Mouse (Mus musculus) spleen, adult 2 months (tissue): ENCODE results near the gene Kcnk15. TPM values are rescaled to one million over a fixed set of nuclear protein-coding genes. Genes with fewer than 3 reads are reported as not detected.

Experiments
- DNase-seq, 2 experiments: peaks; one replicate each; pipeline versions ENCODE4 v3.0.0 to v3.0.0-alpha.2; 2012 to 2021; ENCODE audit warnings: low spot score in 2 of 2, low read depth in 1 of 2
- H3K27ac ChIP-seq: fragments of 200-500 bp; 2 replicates; pipeline ENCODE4 v1.5.1; 2012; ENCODE audit warnings: low read length, inconsistent platforms; ENCODE audit not compliant: insufficient read depth
- H3K27me3 ChIP-seq: fragments of 200-500 bp; 2 replicates; pipeline ENCODE4 v1.6.1; 2012; ENCODE audit warnings: mild to moderate bottlenecking, moderate library complexity, low read length, inconsistent platforms; ENCODE audit not compliant: control insufficient read depth, insufficient read depth
- H3K36me3 ChIP-seq: fragments of 200-500 bp; 2 replicates; pipeline ENCODE4 v1.6.1; 2012; ENCODE audit warnings: mild to moderate bottlenecking, low read length, inconsistent platforms; ENCODE audit not compliant: control insufficient read depth, insufficient read depth
- H3K4me1 ChIP-seq: fragments of 200-500 bp; 2 replicates; pipeline ENCODE4 v1.6.1; 2011; ENCODE audit warnings: inconsistent platforms; ENCODE audit not compliant: control insufficient read depth, insufficient read depth, insufficient read length
- H3K4me3 ChIP-seq: fragments of 200-500 bp; 2 replicates; pipeline ENCODE4 v1.5.1; 2011; ENCODE audit warnings: mild to moderate bottlenecking, inconsistent platforms; ENCODE audit not compliant: insufficient read depth, insufficient read length; ENCODE audit errors: extremely low read depth
- CTCF ChIP-seq: fragments of 200-500 bp; IDR thresholded peaks from 2 replicates; pipeline ENCODE4 v1.5.1; 2011; ENCODE audit warnings: mild to moderate bottlenecking, inconsistent platforms; ENCODE audit not compliant: insufficient read depth, insufficient read length, insufficient replicate concordance; ENCODE audit errors: extremely low read depth
- POLR2A ChIP-seq: fragments of 200-500 bp; IDR thresholded peaks from 2 replicates; pipeline ENCODE4 v1.6.1; 2011; ENCODE audit warnings: low read depth, low read length, inconsistent platforms
- WGBS: fragments of 180-500 bp; shearing (Covaris S2); methylation state at CpG from one replicate; pipeline ENCODE4 v1.1.7; 2018; 5-methylcytosine and 5-hydroxymethylcytosine counted together
- polyA plus RNA-seq: library from polyadenylated mRNA; depleted of rRNA; stranded (reverse); fragments of >200 nt; gene quantifications from 2 replicates; pipeline ENCODE4 v1.2.3, GENCODE M21; 2012; rRNA removed

Gene Kcnk15
- polyA plus RNA-seq, 1 experiment, result not detected

- no peak for DNase-seq
- H3K27ac ChIP-seq, result no peak overlapping the region
- H3K4me3 ChIP-seq, result no peak overlapping the region
- H3K27me3 ChIP-seq, result no peaks in the 10 kb centered on the region
- H3K36me3 ChIP-seq, result no peaks in the 10 kb centered on the region
- no peaks in the 10 kb centered on the region for H3K4me1 ChIP-seq
- TF ChIP-seq CTCF, result no peak
- no peak for TF ChIP-seq POLR2A
- 92% methylated on average over 7 of the region's 7 CpGs for WGBS
These were observed 47.6 kb downstream of the Kcnk15 start for GRCm38 (mm10) chr2:163901043-163901442.

DNA sequence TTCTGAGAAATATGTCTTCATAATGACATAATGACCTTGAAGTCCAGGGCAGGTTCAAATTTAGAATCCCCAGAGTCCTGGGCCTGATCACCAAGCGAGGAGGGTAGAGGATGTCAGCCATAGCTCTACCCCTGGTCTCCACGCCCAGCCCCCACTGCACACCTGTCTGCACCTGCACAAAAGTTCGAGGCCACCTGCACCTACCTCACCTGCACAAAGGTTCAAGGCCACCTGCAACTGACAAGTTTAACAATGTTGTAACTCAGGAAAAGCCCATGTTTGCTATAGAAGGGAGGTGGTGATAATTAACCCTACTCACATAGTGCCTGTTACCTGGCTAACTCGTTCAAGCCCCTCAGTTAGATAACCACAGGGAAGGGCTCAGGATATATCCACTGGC lies 49.0 kb downstream of the Kcnk15 start:
- H3K4me3 ChIP-seq, result no peak overlapping the region
- H3K36me3 ChIP-seq, result no peaks in the 10 kb centered on the region
- H3K27ac ChIP-seq, result no peak overlapping the region
- WGBS, result 77% methylated on average over 4 of the region's 4 CpGs
- H3K4me1 ChIP-seq, result no peaks in the 10 kb centered on the region
- H3K27me3 ChIP-seq, result no peaks in the 10 kb centered on the region
- DNase-seq, result no peak
- TF ChIP-seq POLR2A (no peak), CTCF (no peak)

- WGBS, result 77% methylated on average over 11 of the region's 11 CpGs
- H3K27ac ChIP-seq, result no peak overlapping the region
- TF ChIP-seq POLR2A (no peak), CTCF (no peak)
These were observed 50.0 kb downstream of the Kcnk15 start for GRCm38 (mm10) chr2:163903461-163903860.

DNA sequence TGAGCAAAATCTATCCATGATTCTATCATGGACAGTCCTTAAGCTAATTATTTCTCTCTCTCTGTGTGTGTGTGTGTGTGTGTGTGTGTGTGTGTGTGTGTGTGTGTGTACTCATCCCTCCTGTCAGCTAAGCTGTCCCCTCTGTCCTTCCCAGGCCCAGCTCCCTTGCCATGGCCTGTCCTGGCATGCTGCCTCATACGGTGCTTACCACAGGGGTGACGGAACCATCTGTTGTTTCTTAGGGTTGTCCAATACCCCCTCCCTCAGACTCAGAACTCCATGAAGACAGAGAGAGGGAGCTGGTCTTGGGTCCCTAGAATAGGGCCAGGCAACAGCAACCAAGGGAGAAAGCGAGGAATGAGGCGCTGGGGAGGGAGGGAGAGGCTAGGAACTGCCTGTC lies 50.9 kb downstream of the Kcnk15 start:
- DNase-seq, result no peak
- TF ChIP-seq CTCF (no peak), POLR2A (no peak)
- Histone ChIP-seq H3K27ac (no peak overlapping the region), H3K27me3 (no peaks in the 10 kb centered on the region), H3K4me1 (no peaks in the 10 kb centered on the region), H3K4me3 (no peak overlapping the region), H3K36me3 (no peaks in the 10 kb centered on the region)
- 75% methylated on average over 4 of the region's 4 CpGs for WGBS

More at GRCm38 (mm10) chr2:163903461-163903860, 50.0 kb downstream of the Kcnk15 start:
- Histone ChIP-seq H3K4me3 (no peak overlapping the region), H3K36me3 (no peaks in the 10 kb centered on the region), H3K4me1 (no peaks in the 10 kb centered on the region), H3K27me3 (no peaks in the 10 kb centered on the region)
- no peak for DNase-seq

DNA sequence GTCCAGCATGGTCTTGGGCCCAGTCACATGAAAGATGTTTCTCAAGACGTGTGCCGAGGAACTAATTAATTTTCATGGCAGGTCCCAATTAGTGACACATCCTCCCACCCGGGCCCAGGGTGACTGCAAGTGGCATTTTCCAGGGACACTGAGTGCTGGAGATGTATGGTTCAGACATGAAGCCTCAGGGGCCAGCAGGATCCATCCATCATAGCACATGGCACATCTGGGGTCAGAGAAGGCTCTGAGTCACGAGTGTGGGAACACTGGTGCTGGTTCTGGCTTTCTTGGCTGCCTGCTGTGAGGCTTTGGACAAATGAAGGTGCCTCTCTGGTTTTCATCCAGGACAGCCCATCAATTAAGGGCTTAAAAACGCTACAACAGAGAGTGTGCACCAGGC lies 53.7 kb downstream of the Kcnk15 start:
- Histone ChIP-seq H3K4me1 (no peaks in the 10 kb centered on the region), H3K27me3 (no peaks in the 10 kb centered on the region), H3K4me3 (no peak overlapping the region), H3K36me3 (no peaks in the 10 kb centered on the region), H3K27ac (no peak overlapping the region)
- TF ChIP-seq POLR2A, result no peak
- TF ChIP-seq CTCF, result no peak
- no peak for DNase-seq
- WGBS, result 69% methylated on average over 5 of the region's 5 CpGs

Other genes starting within 250 kb of the Kcnk15 start
- 400 and 443 TPM in 2 replicates for gene Serinc3, start 208.5 kb upstream of the Kcnk15 start, polyA plus RNA-seq
- gene Pkig, start 195.3 kb upstream of the Kcnk15 start, polyA plus RNA-seq, result 138 and 179 TPM in 2 replicates
- gene Ada, start 103.4 kb upstream of the Kcnk15 start, polyA plus RNA-seq, result 4.3 and 4.5 TPM in 2 replicates
- 3.1 and 4.8 TPM in 2 replicates for gene Ccn5, start 32.8 kb upstream of the Kcnk15 start, polyA plus RNA-seq
- gene Rims4, start 65.0 kb downstream of the Kcnk15 start, polyA plus RNA-seq, result 0.09 and 0.12 TPM in 2 replicates
- 24.0 and 26.4 TPM in 2 replicates for gene Ywhab, start 141.3 kb downstream of the Kcnk15 start, polyA plus RNA-seq
- 0.23 and 0.69 TPM in 2 replicates for gene Pabpc1l, start 171.8 kb downstream of the Kcnk15 start, polyA plus RNA-seq
- 31.6 and 36.9 TPM in 2 replicates for gene Stk4, start 216.7 kb downstream of the Kcnk15 start, polyA plus RNA-seq
- gene Tomm34, start 217.5 kb downstream of the Kcnk15 start, polyA plus RNA-seq, result 51.7 and 66.0 TPM in 2 replicates